Mouse (Mus musculus) cortical plate, adult 2 months (tissue): ENCODE measurements around the gene Kif28.

ENCODE experiments used
- CTCF ChIP-seq: fragments of 200-500 bp; IDR thresholded peaks from 2 replicates; pipeline ENCODE4 v1.5.1; 2011; ENCODE audit warnings: mild to moderate bottlenecking, control low read depth, low read length; ENCODE audit not compliant: insufficient read depth; ENCODE audit errors: extremely low read depth
- POLR2A ChIP-seq: fragments of 200-500 bp; IDR thresholded peaks from 2 replicates; pipeline ENCODE4 v1.6.1; 2011; ENCODE audit warnings: mild to moderate bottlenecking, low read length, control low read depth; ENCODE audit not compliant: insufficient read depth; ENCODE audit errors: extremely low read depth

DNA sequence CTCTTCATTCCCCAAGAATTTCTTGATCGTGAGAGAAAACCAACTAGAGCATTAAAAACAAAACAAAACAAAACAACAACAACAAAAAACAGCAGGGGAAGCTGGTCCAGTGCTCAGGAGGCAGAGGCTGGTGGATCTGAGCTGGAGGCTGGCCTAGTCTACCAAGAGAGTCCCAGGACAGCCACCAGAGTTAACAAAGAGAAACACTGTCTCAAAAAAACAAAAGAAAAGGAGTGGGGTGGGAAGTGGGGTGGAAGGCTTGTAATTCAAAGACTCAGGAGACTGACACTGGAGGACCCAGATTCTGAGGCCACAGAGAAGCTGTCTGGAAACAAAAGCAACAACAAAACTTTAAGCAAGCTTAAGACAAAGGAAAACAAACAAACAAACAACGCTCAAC lies 78.1 kb downstream of the Kif28 start:
- no peak for TF ChIP-seq CTCF
- TF ChIP-seq POLR2A, result no peak
